Mouse (Mus musculus) adrenal gland, postnatal 14 days (tissue): ENCODE measurements at regions not wholly inside any gene's neighbourhood (a gene's known extent, or its start where the extent isn't known, plus 50 kb on each side); places are given as distances from the start of the nearest gene placed in this dataset.

Experiments
- DNase-seq: peaks from one replicate; pipeline ENCODE4 v3.0.0; 2021; ENCODE audit warnings: mixed read lengths

- DNase-seq, result no peak
Measured at GRCm38 (mm10) chr12:39371480-39372245, 592.5 kb downstream of the Etv1 start.

- DNase-seq, result no peak
Measured at GRCm38 (mm10) chr12:39373721-39374120, 594.5 kb downstream of the Etv1 start.
